ENCODE assay signal across 24 mouse cellular contexts in the genomic region with DNA sequence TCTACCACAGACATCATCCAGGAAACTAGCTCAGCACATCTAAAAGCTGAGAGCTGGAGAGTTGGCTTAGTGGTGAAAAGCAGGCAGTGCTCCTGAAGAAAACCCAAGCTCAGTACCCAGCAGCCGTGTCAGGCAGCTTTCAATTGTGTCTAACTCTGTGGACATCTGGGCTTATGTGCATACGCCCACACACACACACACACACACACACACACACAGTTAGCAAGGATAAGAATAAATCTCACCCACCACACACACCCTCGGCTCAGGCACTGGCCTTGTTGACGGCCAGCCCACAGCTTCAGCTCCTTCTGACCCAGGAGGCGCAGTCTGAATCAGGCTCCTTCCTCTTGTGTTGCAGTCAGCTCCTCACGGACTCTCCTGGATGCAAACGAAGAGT. TPM values are rescaled to one million over a fixed set of nuclear protein-coding genes. Genes with fewer than 3 reads are reported as not detected.
DNase-seq lines count a peak whose midpoint lies in the region; ATAC-seq and TF ChIP-seq lines count a peak whose summit lies in the region.
"Had no signal": no experiment of that assay in that cellular context is flagged by ENCODE, and none has a peak within 500 bp of the region (broad histone marks: within the 10 kb centered on the region; RNA-seq: fewer than 3 reads in every experiment).

No protein-coding gene starts in this region.

- no peak for TF ChIP-seq POLR2A in testis, adult 2 months (IDR thresholded peaks at IDR 0.05; ENCODE audit: control insufficient read depth, low read depth, low read length)
- TF ChIP-seq POLR2A in lung, adult 2 months (IDR thresholded peaks at IDR 0.05; ENCODE audit: borderline replicate concordance, extremely low read depth, low read depth, low read length) = no peak

- no peak overlapping the region for H3K27ac ChIP-seq in heart, embryonic 10.5 days
- H3K27ac ChIP-seq in testis, adult 2 months (ENCODE audit: control insufficient read depth, insufficient read depth, low read depth, low read length) = peak overlapping the region; percentile 39; the same call in 1 of the 2 replicates
- H3K27ac ChIP-seq: forebrain, embryonic 10.5 days; heart, embryonic 15.5 days; limb, embryonic 10.5 days; macrophage; midbrain, embryonic 12.5 days; neural tube, embryonic 15.5 days had no signal

- intact Hi-C loops in left cerebral cortex, postnatal 36 days (cut with DNase I) = no loop called here

- no peak overlapping the region for H3K4me3 ChIP-seq in heart, embryonic 10.5 days
- H3K4me3 ChIP-seq in testis, adult 2 months (ENCODE audit: control insufficient read depth, low read depth, low read length) = no peak overlapping the region
- H3K4me3 ChIP-seq in lung, adult 2 months (replicated peaks; ENCODE audit: extremely low read depth, low read depth, low read length) = no peak overlapping the region
- H3K4me3 ChIP-seq: forebrain, embryonic 10.5 days; heart, embryonic 15.5 days; limb, embryonic 10.5 days; midbrain, embryonic 12.5 days; myocyte; neural tube, embryonic 15.5 days had no signal

- H3K4me1 ChIP-seq in heart, embryonic 10.5 days = peaks cover 12% of the 10 kb centered on the region
- H3K4me1 ChIP-seq in testis, adult 2 months (ENCODE audit: control insufficient read depth, insufficient read depth, low read length) = no peaks in the 10 kb centered on the region
- no peaks in the 10 kb centered on the region for H3K4me1 ChIP-seq in lung, adult 2 months (ENCODE audit: control insufficient read depth, insufficient read depth, low read length)
- H3K4me1 ChIP-seq: forebrain, embryonic 10.5 days; limb, embryonic 10.5 days; midbrain, embryonic 12.5 days; neural tube, embryonic 15.5 days had no signal

- no peak for TF ChIP-seq CTCF in testis, adult 2 months (IDR thresholded peaks at IDR 0.05; ENCODE audit: control insufficient read depth, insufficient read depth, insufficient replicate concordance, low read depth, low read length)
- TF ChIP-seq CTCF in lung, adult 2 months (IDR thresholded peaks at IDR 0.05; ENCODE audit: insufficient read depth, low read length) = no peak

- DNase-seq in heart, embryonic 10.5 days (ENCODE audit: low spot score) = peak; percentile 72
- DNase-seq in heart, postnatal 4 days = no peak
- DNase-seq in testis, postnatal 14 days (ENCODE audit: low spot score) = no peak
- DNase-seq in left cerebral cortex, postnatal 36 days (ENCODE audit: low spot score in 2 of 2) = peak; percentile 44 to 46
- DNase-seq in lung, adult 2 months = no peak
- DNase-seq in thymus, postnatal 36 days = no peak
- DNase-seq: cerebellum, adult 9-11 months; kidney, adult 8-10 months; kidney, postnatal 36 days; lung, embryonic 14.5 days; thymus, adult 18-20 months had no signal

- WGBS in heart, embryonic 10.5 days = 84% methylated on average over 7 of the region's 7 CpGs
- WGBS in lung, adult 2 months = 80% methylated on average over 7 of the region's 7 CpGs

- no peaks in the 10 kb centered on the region for H3K27me3 ChIP-seq in heart, embryonic 10.5 days (ENCODE audit: insufficient read depth, poor library complexity, severe bottlenecking)
- H3K27me3 ChIP-seq in testis, adult 2 months (ENCODE audit: control insufficient read depth, insufficient read depth, low read length) = no peaks in the 10 kb centered on the region
- H3K27me3 ChIP-seq: heart, embryonic 15.5 days; midbrain, embryonic 12.5 days; neural tube, embryonic 15.5 days had no signal

- no peak for ATAC-seq in megakaryocyte progenitor cell, adult 5-6 weeks (replicated peaks; ENCODE audit: poor library complexity)
- ATAC-seq: inflammation-experienced regulatory T-cells, adult 6 months had no signal

- H3K9me3 ChIP-seq in heart, embryonic 10.5 days = no peaks in the 10 kb centered on the region
- H3K9me3 ChIP-seq: forebrain, embryonic 10.5 days; heart, embryonic 15.5 days; limb, embryonic 10.5 days; midbrain, embryonic 12.5 days; neural tube, embryonic 15.5 days had no signal

- peaks cover 63% of the 10 kb centered on the region for H3K36me3 ChIP-seq in heart, embryonic 10.5 days
- H3K36me3 ChIP-seq in testis, adult 2 months (ENCODE audit: control insufficient read depth, insufficient read depth, low read length) = no peaks in the 10 kb centered on the region; the same call in none of the 2 replicates

RNA-seq across cellular contexts. Expression of a gene that starts 10.7 kb away (rescaled TPM):
- 51.1 and 51.6 TPM in 2 replicates for polyA plus RNA-seq in heart, embryonic 10.5 days (2016; fragmentation: Nextera tagmentation; extraction: Ambion mirVana)
- total RNA-seq in heart, postnatal 4 days (2021) = 10 to 100 TPM; 41.4 to 43.0 TPM
- polyA plus RNA-seq in testis, adult 2 months (2012; rRNA removed) = 25.1 and 26.4 TPM in 2 replicates
- total RNA-seq in left cerebral cortex, postnatal 36 days (2021) = 10 to 100 TPM; 33.9 to 34.8 TPM
- polyA plus RNA-seq in lung, adult 2 months (2012; rRNA removed) = 12.3 and 17.1 TPM in 2 replicates
- 38.2 and 42.5 TPM in 2 replicates for total RNA-seq in megakaryocyte progenitor cell, adult 5-6 weeks (2015)
- 47.6 and 48.6 TPM in 2 replicates for total RNA-seq in megakaryocyte progenitor cell, adult 5-6 weeks (2017)

RNA-seq across cellular contexts. Expression of a gene that starts 53.2 kb away (rescaled TPM):
- polyA plus RNA-seq in heart, embryonic 10.5 days (2016; fragmentation: Nextera tagmentation; extraction: Ambion mirVana) = 146 and 189 TPM in 2 replicates
- total RNA-seq in heart, postnatal 4 days (2021) = 100 to 1,000 TPM; 123 to 128 TPM
- polyA plus RNA-seq in testis, adult 2 months (2012; rRNA removed) = not detected in 2 replicates
- total RNA-seq in left cerebral cortex, postnatal 36 days (2021) = not detected
- polyA plus RNA-seq in lung, adult 2 months (2012; rRNA removed) = 1.8 and 2.4 TPM in 2 replicates
- total RNA-seq in megakaryocyte progenitor cell, adult 5-6 weeks (2015) = not detected in 2 replicates
- total RNA-seq in megakaryocyte progenitor cell, adult 5-6 weeks (2017) = not detected in 2 replicates
- total RNA-seq: adrenal gland, postnatal 4 days; granulocyte monocyte progenitor cell, adult 5-6 weeks had no signal
- polyA plus RNA-seq: forebrain, embryonic 10.5 days; hindbrain, embryonic 11.5 days; inflammation-experienced regulatory T-cells, adult 6 months; macrophage; midbrain, embryonic 12.5 days; neural tube, embryonic 15.5 days had no signal

Comparison
In these comparisons a context has a peak if more than half of its experiments do, and no peak if none do; other contexts are left out.
1. DNase-seq: peak in heart, embryonic 10.5 days (single experiment) and left cerebral cortex, postnatal 36 days (2 of 2); none in heart, postnatal 4 days (single experiment), testis, postnatal 14 days (single experiment), lung, adult 2 months (single experiment) and thymus, postnatal 36 days (0 of 2).
2. RNA of a gene that starts 53.2 kb away (total RNA-seq): 123 to 128 TPM in heart, postnatal 4 days; not detected in left cerebral cortex, postnatal 36 days and not detected in megakaryocyte progenitor cell, adult 5-6 weeks; every median in the first group is over 100 times any median in the second.